Mouse (Mus musculus): ENCODE results near the gene Magi1.

Gene Magi1

GRCm38 (mm10) chr6:93985111-93985510, 298.6 kb downstream of the Magi1 start:
- no peak for DNase-seq (ENCODE audit: low read depth, low spot score)

- no peak for DNase-seq (ENCODE audit: low read depth, low spot score)
Observed at GRCm38 (mm10) chr6:93983551-93983950, 300.2 kb downstream of the Magi1 start.

- no peak for DNase-seq (ENCODE audit: low read depth, low spot score)
Observed at GRCm38 (mm10) chr6:93981211-93981610, 302.5 kb downstream of the Magi1 start.

GRCm38 (mm10) chr6:93979241-93979640, 304.5 kb downstream of the Magi1 start:
- DNase-seq (ENCODE audit: low read depth, low spot score) = no peak

GRCm38 (mm10) chr6:93968721-93969120, 315.0 kb downstream of the Magi1 start:
- DNase-seq (ENCODE audit: low read depth, low spot score) = no peak

- peak; percentile 1 for DNase-seq (ENCODE audit: low read depth, low spot score)
Observed at GRCm38 (mm10) chr6:93962757-93963336, 320.9 kb downstream of the Magi1 start.

- no peak for DNase-seq (ENCODE audit: low read depth, low spot score)
Observed at GRCm38 (mm10) chr6:93961782-93962181, 321.9 kb downstream of the Magi1 start.

- no peak for DNase-seq (ENCODE audit: low read depth, low spot score)
Observed at GRCm38 (mm10) chr6:93957172-93957571, 326.5 kb downstream of the Magi1 start.

- no peak for DNase-seq (ENCODE audit: low read depth, low spot score)
Observed at GRCm38 (mm10) chr6:93946612-93947011, 337.1 kb downstream of the Magi1 start.

- DNase-seq (ENCODE audit: low read depth, low spot score) = no peak
Observed at GRCm38 (mm10) chr6:93936359-93936758, 347.4 kb downstream of the Magi1 start.

- DNase-seq (ENCODE audit: low read depth, low spot score) = no peak
Observed at GRCm38 (mm10) chr6:93935793-93936192, 347.9 kb downstream of the Magi1 start.

GRCm38 (mm10) chr6:93934700-93935099, 349.0 kb downstream of the Magi1 start:
- no peak for DNase-seq (ENCODE audit: low read depth, low spot score)

- no peak for DNase-seq (ENCODE audit: low read depth, low spot score)
Observed at GRCm38 (mm10) chr6:93924568-93924967, 359.1 kb downstream of the Magi1 start.

- DNase-seq (ENCODE audit: low read depth, low spot score) = no peak
Observed at GRCm38 (mm10) chr6:93923972-93924371, 359.7 kb downstream of the Magi1 start.

GRCm38 (mm10) chr6:93923351-93923750, 360.4 kb downstream of the Magi1 start:
- no peak for DNase-seq (ENCODE audit: low read depth, low spot score)

GRCm38 (mm10) chr6:93922931-93923330, 360.8 kb downstream of the Magi1 start:
- no peak for DNase-seq (ENCODE audit: low read depth, low spot score)

- no peak for DNase-seq (ENCODE audit: low read depth, low spot score)
Observed at GRCm38 (mm10) chr6:93913226-93913861, 370.4 kb downstream of the Magi1 start.

- DNase-seq (ENCODE audit: low read depth, low spot score) = peak; percentile 1
Observed at GRCm38 (mm10) chr6:93912582-93913225, 371.0 kb downstream of the Magi1 start.

GRCm38 (mm10) chr6:93912003-93912581, 371.6 kb downstream of the Magi1 start:
- DNase-seq (ENCODE audit: low read depth, low spot score) = no peak

GRCm38 (mm10) chr6:93911420-93911819, 372.3 kb downstream of the Magi1 start:
- DNase-seq (ENCODE audit: low read depth, low spot score) = no peak

GRCm38 (mm10) chr6:93909976-93910375, 373.7 kb downstream of the Magi1 start:
- no peak for DNase-seq (ENCODE audit: low read depth, low spot score)

- DNase-seq (ENCODE audit: low read depth, low spot score) = no peak
Observed at GRCm38 (mm10) chr6:93904987-93905386, 378.7 kb downstream of the Magi1 start.

GRCm38 (mm10) chr6:93902239-93902638, 381.5 kb downstream of the Magi1 start:
- DNase-seq (ENCODE audit: low read depth, low spot score) = no peak

Measured in skeletal muscle tissue, adult 2 months (tissue).